Comparison of ENCODE assay signal across 23 mouse cellular contexts in the genomic region with DNA sequence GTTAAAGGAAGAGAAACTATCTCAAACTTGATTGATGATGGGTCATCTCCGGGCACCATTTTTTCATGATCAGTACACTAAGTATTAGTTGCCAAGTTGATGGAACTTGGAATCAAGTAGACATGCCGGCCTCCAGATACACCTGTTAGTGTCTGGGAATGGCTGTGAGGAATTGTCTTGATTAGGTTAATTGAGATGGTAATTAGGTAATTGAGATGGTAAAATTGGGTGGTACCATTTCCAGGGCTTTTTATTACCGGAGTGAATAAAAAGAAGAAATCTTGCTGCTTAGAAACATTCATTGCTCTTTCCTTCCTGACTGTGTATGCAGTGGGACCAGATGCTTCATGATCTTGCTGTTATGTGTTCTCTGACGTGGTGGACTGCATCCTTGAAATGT. TPM values are rescaled to one million over a fixed set of nuclear protein-coding genes. Genes with fewer than 3 reads are reported as not detected.
DNase-seq lines count a peak whose midpoint lies in the region; TF ChIP-seq lines count a peak whose summit lies in the region.
"Had no signal": no experiment of that assay in that cellular context is flagged by ENCODE, and none has a peak within 500 bp of the region (broad histone marks: within the 10 kb centered on the region; RNA-seq: fewer than 3 reads in every experiment).

No protein-coding gene starts in this region.

- peak; percentile 63 for DNase-seq in ES-CJ7 (ENCODE audit: low read depth, low spot score)
- DNase-seq in ES-E14 (ENCODE audit: low read depth, low spot score), result peak; percentile 19
- peak; percentile 57 for DNase-seq in ZHBTc4 (ENCODE audit: low read depth, low spot score)
- no peak for DNase-seq in left cerebral cortex, postnatal 10 days (ENCODE audit: extremely low spot score in 1 of 2, low spot score in 2 of 2)
- DNase-seq in midbrain, embryonic 10.5 days (ENCODE audit: low spot score), result no peak
- DNase-seq: adrenal gland, adult 2 months; adrenal gland, postnatal 10 days; adrenal gland, postnatal 25 days; cerebellum, adult 11 months; cerebellum, adult 18-20 months; cerebellum, adult 8-10 months; cerebellum, adult 9-11 months; cerebellum, postnatal 14 days; cerebellum, postnatal 36 days; embryo, embryonic 11 days had no signal

- no peaks in the 10 kb centered on the region for H3K36me3 ChIP-seq in ES-E14 (ENCODE audit: control insufficient read depth, insufficient read depth, low read length, poor library complexity, severe bottlenecking)
- no peaks in the 10 kb centered on the region for H3K36me3 ChIP-seq in midbrain, embryonic 10.5 days
- H3K36me3 ChIP-seq: embryonic facial prominence, embryonic 13.5 days; embryonic facial prominence, embryonic 15.5 days; forebrain, embryonic 10.5 days; forebrain, embryonic 12.5 days had no signal

- H3K27ac ChIP-seq in ES-E14 (ENCODE audit: insufficient read depth, low read depth, low read length, poor library complexity, severe bottlenecking), result no peak overlapping the region
- H3K27ac ChIP-seq in midbrain, embryonic 10.5 days (replicated peaks), result no peak overlapping the region
- H3K27ac ChIP-seq: embryonic facial prominence, embryonic 13.5 days; embryonic facial prominence, embryonic 15.5 days; forebrain, embryonic 10.5 days; forebrain, embryonic 12.5 days had no signal

- intact Hi-C loops in left cerebral cortex, postnatal 10 days (cut with DNase I), result no loop called here

- no peak overlapping the region for H3K9ac ChIP-seq in ES-E14 (ENCODE audit: insufficient read depth, low read depth, low read length, poor library complexity, severe bottlenecking)
- H3K9ac ChIP-seq: embryonic facial prominence, embryonic 13.5 days; embryonic facial prominence, embryonic 15.5 days; forebrain, embryonic 12.5 days had no signal

- WGBS in midbrain, embryonic 10.5 days, result 88% methylated on average over 4 of the region's 4 CpGs

- H3K9me3 ChIP-seq in ES-E14 (ENCODE audit: control insufficient read depth, insufficient read depth, low read depth, low read length), result no peaks in the 10 kb centered on the region
- H3K9me3 ChIP-seq in midbrain, embryonic 10.5 days (replicated peaks), result peaks cover 6% of the 10 kb centered on the region; the same call in 1 of the 2 replicates
- H3K9me3 ChIP-seq: embryonic facial prominence, embryonic 13.5 days; embryonic facial prominence, embryonic 15.5 days had no signal

- no peaks in the 10 kb centered on the region for H3K4me1 ChIP-seq in ES-E14 (ENCODE audit: control insufficient read depth in 2 of 2, insufficient read depth in 2 of 2, low read length in 2 of 2, poor library complexity in 1 of 2)
- H3K4me1 ChIP-seq in midbrain, embryonic 10.5 days, result no peaks in the 10 kb centered on the region
- H3K4me1 ChIP-seq: embryonic facial prominence, embryonic 13.5 days; embryonic facial prominence, embryonic 15.5 days; forebrain, embryonic 10.5 days; forebrain, embryonic 12.5 days had no signal

- in situ Hi-C loops in ES-E14 (cut with MboI; ENCODE audit: low sequenced_read_pairs in 2 of 2, unreplicated experiment in 2 of 2), result no loop called here

- H3K27me3 ChIP-seq in midbrain, embryonic 10.5 days (ENCODE audit: low read depth, poor library complexity, severe bottlenecking), result no peaks in the 10 kb centered on the region
- H3K27me3 ChIP-seq: embryonic facial prominence, embryonic 13.5 days; embryonic facial prominence, embryonic 15.5 days; forebrain, embryonic 12.5 days had no signal

- no peak overlapping the region for H3K4me3 ChIP-seq in ES-E14 (ENCODE audit: insufficient read depth in 1 of 2, low read depth in 1 of 2, low read length in 2 of 2, poor library complexity in 1 of 2, severe bottlenecking in 1 of 2)
- H3K4me3 ChIP-seq in midbrain, embryonic 10.5 days, result no peak overlapping the region
- H3K4me3 ChIP-seq: embryonic facial prominence, embryonic 13.5 days; embryonic facial prominence, embryonic 15.5 days; erythroblast, embryonic 14.5 days; forebrain, embryonic 10.5 days; forebrain, embryonic 12.5 days had no signal

TF ChIP-seq in ES-E14, 5 proteins besides CTCF, POLR2A, EP300 and RAD21:
- TF ChIP-seq MAFK (IDR thresholded peaks at IDR 0.05; ENCODE audit: insufficient read depth, low read depth, low read length) (no peak), ZC3H11A (IDR thresholded peaks at IDR 0.05; ENCODE audit: borderline replicate concordance, low read depth, low read length) (no peak), ZNF384 (IDR thresholded peaks at IDR 0.05; ENCODE audit: low read depth, low read length) (no peak), CHD2 (IDR thresholded peaks at IDR 0.05; ENCODE audit: low read depth, low read length) (no peak), HCFC1 (IDR thresholded peaks at IDR 0.05; ENCODE audit: borderline replicate concordance, insufficient read depth, low read length) (no peak)

RNA-seq across cellular contexts. Expression of a gene that starts 17.6 kb away (rescaled TPM):
- 0.22 and 0.42 TPM in 2 replicates for total RNA-seq in ES-E14 (2012; rRNA removed)
- 10 to 100 TPM; 46.4 to 47.0 TPM for total RNA-seq in left cerebral cortex, postnatal 10 days (2021)
- polyA plus RNA-seq in midbrain, embryonic 10.5 days (2016; fragmentation: Nextera tagmentation; extraction: Ambion mirVana), result 7.9 and 13.1 TPM in 2 replicates
- total RNA-seq: common myeloid progenitor, adult 5-6 weeks; MEL had no signal
- polyA plus RNA-seq: C2C12; erythroblast, embryonic 14.5 days had no signal

Comparison
In these comparisons a context has a peak if more than half of its experiments do, and no peak if none do; other contexts are left out.
1. DNase-seq: peak in ES-CJ7 (single experiment), ES-E14 (single experiment) and ZHBTc4 (single experiment); none in left cerebral cortex, postnatal 10 days (0 of 2) and midbrain, embryonic 10.5 days (single experiment).
2. RNA of a gene that starts 17.6 kb away (total RNA-seq): 46.4 to 47.0 TPM in left cerebral cortex, postnatal 10 days; 0.22 to 0.42 TPM in ES-E14; every median in the first group is over 10 times any median in the second.